Mouse (Mus musculus): ENCODE measurements around the gene Rep15. TPM values are rescaled to one million over a fixed set of nuclear protein-coding genes. Genes with fewer than 3 reads are reported as not detected.

Gene Rep15
- total RNA-seq, 2 experiments from 2014 or later = not detected

DNA sequence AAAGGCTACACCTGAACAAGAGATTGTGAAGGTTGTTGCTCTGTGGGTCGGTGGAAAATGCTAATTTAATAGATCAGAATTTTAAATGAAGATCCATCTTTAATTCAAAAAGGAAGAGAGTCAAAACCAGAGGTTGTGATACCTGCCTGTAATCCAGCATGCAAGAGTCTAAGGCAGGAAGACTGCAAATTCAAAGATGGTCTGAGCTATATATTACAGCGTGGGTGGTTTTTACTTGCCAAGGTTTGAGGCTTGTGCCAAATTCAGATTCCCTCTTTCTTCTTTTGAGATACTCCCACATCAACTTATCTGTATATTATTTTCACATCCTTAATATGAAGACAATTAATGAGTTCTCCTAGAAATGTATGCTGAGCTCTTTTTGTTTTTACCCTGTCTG is 4.0 kb upstream of the Rep15 start:
- no peak for ATAC-seq (replicated peaks; ENCODE audit: poor library complexity)

DNA sequence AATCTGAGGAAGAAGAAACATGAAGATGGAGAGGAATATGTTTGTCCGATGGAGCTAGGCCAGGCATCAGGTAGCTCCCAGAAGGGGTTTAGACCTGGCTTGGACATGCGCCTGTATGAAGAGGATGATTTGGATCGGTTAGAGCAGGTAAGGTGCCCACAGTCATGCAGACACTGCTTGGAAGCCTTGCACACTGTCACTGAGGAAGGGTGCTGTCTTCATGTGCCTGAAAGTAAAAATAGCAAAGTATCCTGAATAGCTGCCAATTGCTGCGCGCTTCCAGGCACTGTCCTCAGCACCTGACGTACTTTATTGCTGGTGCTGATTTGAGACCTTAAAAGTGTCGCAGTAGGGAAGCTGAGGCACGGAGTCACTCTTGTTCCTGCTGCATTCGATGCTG is 2.8 kb upstream of the Rep15 start:
- ATAC-seq (replicated peaks; ENCODE audit: poor library complexity) = no peak

GRCm38 (mm10) chr6:147030096-147030885 is 2.1 kb upstream of the Rep15 start:
- ATAC-seq (replicated peaks; ENCODE audit: poor library complexity) = no peak

- ATAC-seq (replicated peaks; ENCODE audit: poor library complexity) = peak; percentile 98
Measured at GRCm38 (mm10) chr6:147042291-147043290, 10.2 kb downstream of the Rep15 start, which contains the start of gene Mrps35. Gene Mrps35 (plus strand): TSS chr6:147042764.

GRCm38 (mm10) chr6:147043633-147044032 is 11.2 kb downstream of the Rep15 start:
- peak; percentile 21 for ATAC-seq (replicated peaks; ENCODE audit: poor library complexity)

DNA sequence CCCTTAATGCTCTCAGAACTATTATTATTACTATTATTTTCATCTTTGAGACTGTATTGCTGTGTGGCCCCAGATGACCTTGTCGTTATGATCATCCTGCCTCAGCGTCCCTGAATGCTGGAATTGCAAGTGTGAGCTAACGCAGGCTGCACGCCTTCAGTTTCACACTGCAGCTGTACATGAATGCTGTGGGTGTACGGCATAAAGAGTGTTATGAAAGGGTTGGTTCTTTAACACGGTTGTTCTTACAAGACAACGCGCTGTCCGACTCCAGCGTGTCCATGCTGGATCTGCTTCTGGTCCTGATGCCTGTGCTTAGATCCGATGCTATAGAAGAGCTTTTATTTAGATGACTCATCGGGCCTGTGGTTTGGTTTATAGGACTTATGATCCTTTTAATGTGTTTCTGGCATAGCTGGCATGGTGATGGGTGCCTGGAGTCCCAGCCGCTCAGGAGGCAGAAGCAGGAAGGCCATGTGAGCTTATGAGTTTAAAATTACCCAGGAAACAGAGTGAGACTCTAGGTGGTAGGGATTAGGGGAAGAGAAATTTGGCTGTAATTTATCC is 16.9 kb downstream of the Rep15 start:
- no peak for ATAC-seq (replicated peaks; ENCODE audit: poor library complexity)

DNA sequence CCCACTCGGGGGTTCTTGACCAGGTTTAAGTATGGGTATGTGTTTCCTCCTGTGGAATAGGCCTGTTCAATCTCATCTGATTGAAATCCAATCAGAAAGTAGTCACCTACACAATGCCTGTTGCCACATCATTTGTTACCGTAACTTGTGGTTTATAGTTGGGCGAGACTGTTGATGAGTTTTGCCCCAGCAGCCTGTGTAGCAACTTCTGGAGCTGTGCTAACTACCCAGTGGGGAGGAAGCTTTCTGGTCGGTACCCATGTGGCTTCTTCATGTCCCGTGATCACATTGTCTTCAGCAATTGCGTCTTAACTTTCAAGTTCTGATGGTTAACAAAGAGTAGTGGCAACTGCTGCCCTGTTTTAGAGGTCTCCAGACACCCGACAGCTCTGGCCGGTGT is 19.3 kb downstream of the Rep15 start:
- peak; percentile 89 for ATAC-seq (replicated peaks; ENCODE audit: poor library complexity)

- peak; percentile 40 for ATAC-seq (replicated peaks; ENCODE audit: poor library complexity)
Measured at GRCm38 (mm10) chr6:147052440-147052839, 20.1 kb downstream of the Rep15 start.

DNA sequence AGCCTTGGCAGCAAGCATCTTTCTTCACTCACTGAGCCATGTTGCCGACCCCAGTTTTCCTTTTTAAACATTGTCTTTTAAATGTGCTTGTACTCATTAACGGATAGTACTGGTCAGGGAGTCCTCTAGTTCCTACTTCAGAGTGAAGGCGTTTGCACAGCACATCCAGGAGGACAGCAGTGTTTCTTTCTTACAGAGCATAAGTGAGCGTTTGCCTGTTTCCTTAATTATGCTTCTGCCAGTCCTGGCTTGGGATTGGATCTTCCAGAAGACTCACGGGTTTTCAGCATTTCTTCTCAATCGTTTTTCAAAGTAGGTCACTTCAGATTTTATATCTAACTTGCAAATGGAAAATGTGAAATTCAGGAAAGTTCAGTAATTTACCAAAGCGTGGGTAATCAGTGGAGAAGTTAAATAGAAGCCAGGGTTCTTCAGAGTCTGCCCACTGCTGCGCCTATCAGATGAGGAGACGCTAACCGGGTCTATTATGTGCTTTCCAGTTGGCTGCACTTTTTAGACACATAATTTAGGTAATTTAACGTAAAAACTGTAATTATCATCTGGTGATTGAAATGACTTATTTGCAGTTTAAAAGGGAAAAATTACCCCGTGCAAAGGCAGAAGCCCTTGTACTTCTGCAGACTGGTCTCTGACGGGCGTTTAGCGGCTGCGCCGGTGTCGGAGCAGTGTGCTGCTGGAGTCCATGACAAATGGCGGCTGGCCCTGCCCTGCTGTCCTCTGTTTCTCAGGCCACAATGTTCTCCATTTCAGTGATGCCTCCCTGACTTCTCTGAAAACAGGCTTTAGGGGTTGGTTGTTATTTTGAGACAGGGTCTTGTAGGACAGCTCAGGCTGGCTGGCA is 21.6 kb downstream of the Rep15 start:
- ATAC-seq (replicated peaks; ENCODE audit: poor library complexity) = no peak

GRCm38 (mm10) chr6:147055374-147055977 is 23.1 kb downstream of the Rep15 start:
- no peak for ATAC-seq (replicated peaks; ENCODE audit: poor library complexity)

GRCm38 (mm10) chr6:147059326-147059725 is 26.9 kb downstream of the Rep15 start:
- ATAC-seq (replicated peaks; ENCODE audit: poor library complexity) = no peak

DNA sequence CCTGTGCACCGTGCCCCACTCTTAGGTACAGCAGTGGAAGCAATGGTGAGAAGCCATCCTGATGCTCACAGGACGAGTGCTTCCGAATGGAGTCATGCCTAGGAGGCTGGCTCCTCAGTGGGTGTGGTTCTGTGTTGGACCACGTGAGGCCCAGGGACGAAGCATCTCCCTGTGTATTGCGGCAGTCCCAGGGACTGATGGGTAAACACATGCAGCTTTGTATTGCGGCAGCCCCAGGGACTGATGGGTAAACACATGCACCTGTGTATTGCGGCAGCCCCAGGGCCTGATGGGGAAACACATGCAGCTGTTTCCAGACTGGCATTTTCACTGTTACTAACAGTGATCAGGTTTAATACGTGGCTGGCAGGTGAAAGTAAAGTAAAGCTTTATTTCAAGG is 29.2 kb downstream of the Rep15 start:
- ATAC-seq (replicated peaks; ENCODE audit: poor library complexity) = no peak

GRCm38 (mm10) chr6:147062034-147062433 is 29.6 kb downstream of the Rep15 start:
- no peak for ATAC-seq (replicated peaks; ENCODE audit: poor library complexity)

- no peak for ATAC-seq (replicated peaks; ENCODE audit: poor library complexity)
Measured at GRCm38 (mm10) chr6:147062694-147063093, 30.3 kb downstream of the Rep15 start.

GRCm38 (mm10) chr6:147064226-147064943 is 32.0 kb downstream of the Rep15 start:
- ATAC-seq (replicated peaks; ENCODE audit: poor library complexity) = no peak

- no peak for ATAC-seq (replicated peaks; ENCODE audit: poor library complexity)
Measured at GRCm38 (mm10) chr6:147064944-147065261, 32.5 kb downstream of the Rep15 start.

- peak; percentile 52 for ATAC-seq (replicated peaks; ENCODE audit: poor library complexity)
Measured at GRCm38 (mm10) chr6:147075808-147076387, 43.5 kb downstream of the Rep15 start.

- ATAC-seq (replicated peaks; ENCODE audit: poor library complexity) = no peak
Measured at GRCm38 (mm10) chr6:147076878-147077277, 44.5 kb downstream of the Rep15 start.

- ATAC-seq (replicated peaks; ENCODE audit: poor library complexity) = no peak
Measured at GRCm38 (mm10) chr6:147079919-147080318, 47.5 kb downstream of the Rep15 start.

All from megakaryocyte progenitor cell, adult 5-6 weeks (primary cell).